Mouse (Mus musculus) limb, embryonic 14.5 days (tissue): ENCODE measurements around the gene Wwc1. TPM values are rescaled to one million over a fixed set of nuclear protein-coding genes. Genes with fewer than 3 reads are reported as not detected.
"Not testable (repeated sequence)": the region's sequence is repeated elsewhere in the genome, so short reads cannot be mapped to it uniquely, and the experiment has no call there.

ENCODE experiments used
- ATAC-seq: fragments of 200-750 bp; cut with Nextera tagmentation; 2 replicates; pipeline ENCODE4 v1.8.0; 2017; ENCODE audit warnings: low read depth, moderate number of reproducible peaks, moderate TSS enrichment; ENCODE audit not compliant: low FRiP score
- DNase-seq: peaks from one replicate; pipeline ENCODE4 v3.0.0-alpha.2; 2015; ENCODE audit warnings: low spot score
- H3K27ac ChIP-seq: fragments of 300-500 bp; sonication (generic); replicated peaks from 2 replicates; pipeline ENCODE4 v1.5.1; 2014; ENCODE audit warnings: low read depth, mild to moderate bottlenecking, low read length, moderate library complexity, mixed read lengths
- H3K27me3 ChIP-seq: fragments of 300-500 bp; sonication (generic); 2 replicates; pipeline ENCODE4 v1.6.1; 2014; ENCODE audit warnings: low read length, mixed read lengths; ENCODE audit not compliant: control insufficient read depth, insufficient read depth
- H3K36me3 ChIP-seq: fragments of 300-500 bp; sonication (generic); 2 replicates; pipeline ENCODE4 v1.6.1; 2014; ENCODE audit warnings: mild to moderate bottlenecking, low read length, moderate library complexity, mixed read lengths; ENCODE audit not compliant: control insufficient read depth, insufficient read depth
- H3K4me1 ChIP-seq: fragments of 300-500 bp; sonication (generic); 2 replicates; pipeline ENCODE4 v1.6.1; 2014; ENCODE audit warnings: antibody characterized with exemption, low read length, mixed read lengths; ENCODE audit not compliant: control insufficient read depth, insufficient read depth
- H3K4me2 ChIP-seq: fragments of 300-500 bp; sonication (generic); replicated peaks from 2 replicates; pipeline ENCODE4 v1.6.1; 2014; ENCODE audit warnings: low read depth, mild to moderate bottlenecking, low read length, moderate library complexity; ENCODE audit not compliant: severe bottlenecking
- H3K4me3 ChIP-seq: fragments of 300-500 bp; sonication (generic); replicated peaks from 2 replicates; pipeline ENCODE4 v1.5.1; 2014; ENCODE audit warnings: low read length
- H3K9ac ChIP-seq: fragments of 300-500 bp; sonication (generic); 2 replicates; pipeline ENCODE4 v1.6.1; 2014; ENCODE audit warnings: mild to moderate bottlenecking, low read depth, low read length, moderate library complexity; ENCODE audit not compliant: severe bottlenecking
- H3K9me3 ChIP-seq: fragments of 300-500 bp; sonication (generic); 2 replicates; pipeline ENCODE4 v1.6.1; 2016; ENCODE audit warnings: low read length; ENCODE audit not compliant: control insufficient read depth
- POLR2A ChIP-seq: fragments of 200-500 bp; IDR thresholded peaks from 2 replicates; pipeline ENCODE4 v1.8.0; 2012; ENCODE audit warnings: inconsistent platforms, mild to moderate bottlenecking, moderate library complexity, borderline replicate concordance; ENCODE audit not compliant: insufficient read depth, insufficient read length; ENCODE audit errors: extremely low read depth
- WGBS: fragments of 180-500 bp; shearing (Covaris S2); extraction: QIAGEN DNeasy Blood & Tissue Kit; methylation state at CpG from one replicate; pipeline ENCODE4 v1.1.7; 2014; 5-methylcytosine and 5-hydroxymethylcytosine counted together
- polyA plus RNA-seq, 2 experiments: library from polyadenylated mRNA; depleted of rRNA in 1 of 2; stranded (reverse) in 1 of 2; unstranded in 1 of 2; fragments of >200 nt; fragmentation: Nextera tagmentation in 1 of 2; extraction: Ambion mirVana in 1 of 2; gene quantifications; 2 replicates each; pipeline versions ENCODE4 v1.2.1 to v1.2.3; 2012 to 2014

Wwc1 gene
- polyA plus RNA-seq, 2 experiments: 5.8 to 13.9 TPM

DNA sequence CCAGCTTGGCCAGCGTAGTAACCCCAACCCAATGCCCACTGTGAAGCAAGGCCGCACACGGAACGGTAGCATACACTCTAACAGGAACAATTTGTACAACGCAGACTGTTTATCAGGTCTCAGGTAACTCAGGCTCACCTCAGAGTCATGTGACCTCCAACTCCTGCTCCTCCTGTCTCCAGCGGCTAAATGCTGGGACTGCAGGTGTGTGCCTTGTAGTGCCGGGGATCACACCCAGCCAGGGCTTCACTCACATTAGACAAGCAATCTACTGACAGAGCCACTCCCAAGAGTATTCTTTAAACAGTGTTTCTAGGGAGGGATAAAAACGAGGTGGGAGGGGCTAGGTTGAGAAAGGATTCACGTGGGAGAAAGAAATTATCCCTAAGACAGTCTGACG lies 168.9 kb downstream of the Wwc1 start:
- Histone ChIP-seq H3K36me3 (peaks cover 97% of the 10 kb centered on the region), H3K9ac (no peak overlapping the region), H3K4me2 (no peak overlapping the region), H3K9me3 (no peaks in the 10 kb centered on the region), H3K27ac (no peak overlapping the region), H3K4me3 (no peak overlapping the region), H3K4me1 (no peaks in the 10 kb centered on the region), H3K27me3 (no peaks in the 10 kb centered on the region)
- ATAC-seq (no peak), DNase-seq (no peak)
- no peak for TF ChIP-seq POLR2A
- WGBS: 87% methylated on average over 10 of the region's 10 CpGs

DNA sequence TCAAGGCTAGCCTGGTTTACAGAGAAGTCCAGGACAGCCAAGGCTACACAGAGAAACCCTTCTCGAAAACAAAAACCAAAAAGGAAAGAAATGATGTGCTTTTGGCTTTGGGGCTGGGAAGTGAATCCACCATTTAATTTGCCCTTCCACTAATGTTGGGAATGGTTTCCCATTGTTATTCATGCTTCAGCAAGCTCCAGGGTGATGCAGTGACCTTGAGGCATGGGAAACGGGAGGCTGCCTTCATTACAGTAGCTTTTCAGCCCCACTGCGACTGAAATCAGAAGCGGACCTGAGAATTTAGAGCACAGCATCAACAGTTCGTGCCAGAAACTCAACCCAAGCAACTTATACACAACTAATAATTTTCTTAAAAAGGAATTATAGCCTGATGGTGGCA lies 179.0 kb downstream of the Wwc1 start:
- no peak overlapping the region for H3K4me3 ChIP-seq

DNA sequence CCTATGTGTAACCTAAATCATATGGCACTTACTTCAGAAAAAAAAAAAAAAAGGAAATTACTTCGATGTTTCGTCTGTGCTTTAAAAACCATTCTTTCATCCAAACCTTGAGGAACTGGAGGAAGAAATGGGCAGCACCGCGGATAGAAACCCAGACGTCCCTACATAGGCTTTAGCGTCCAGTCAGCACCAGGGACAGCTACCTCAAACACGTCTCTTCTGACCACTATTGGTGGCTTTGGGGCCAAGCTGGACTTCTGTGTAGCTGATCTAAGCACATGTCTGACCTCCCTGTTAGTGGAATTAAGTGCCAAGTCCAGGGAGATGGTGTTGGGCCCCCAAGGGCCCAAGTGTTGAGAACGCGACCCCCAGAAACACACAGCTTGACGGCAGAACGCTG lies 181.5 kb downstream of the Wwc1 start, which contains the start of gene Fbll1:
Gene Fbll1 (minus strand): TSS at position 11 of the 400 bp plus-strand sequence.
- H3K36me3 ChIP-seq: no peaks in the 10 kb centered on the region
- no peaks in the 10 kb centered on the region for H3K9me3 ChIP-seq
- H3K4me1 ChIP-seq: 0 out of 2 replicates have a peak, but pooled peaks cover 2% of the 10 kb centered on the region
- no peak within 1 kb of the TSS for H3K27ac ChIP-seq
- DNase-seq (peak; percentile 75), ATAC-seq (no peak)
- H3K4me3 ChIP-seq: peak within 1 kb of the TSS; percentile 36
- TF ChIP-seq POLR2A: no peak
- peaks cover 48% of the 10 kb centered on the region for H3K27me3 ChIP-seq
- WGBS: 15% methylated on average over 11 of the region's 11 CpGs
- peak within 1 kb of the TSS; percentile 51 for H3K4me2 ChIP-seq
- no peak within 1 kb of the TSS for H3K9ac ChIP-seq

More for the DNA sequence above, 179.0 kb downstream of the Wwc1 start:
- peaks cover 32% of the 10 kb centered on the region for H3K27me3 ChIP-seq
- H3K4me1 ChIP-seq: 0 out of 2 replicates have a peak, but pooled peaks cover 2% of the 10 kb centered on the region
- H3K4me2 ChIP-seq: no peak overlapping the region
- WGBS: 79% methylated on average over 5 of the region's 5 CpGs
- no peak for TF ChIP-seq POLR2A
- DNase-seq: no peak
- no peaks in the 10 kb centered on the region for H3K9me3 ChIP-seq
- no peak overlapping the region for H3K9ac ChIP-seq
- no peak overlapping the region for H3K27ac ChIP-seq
- no peaks in the 10 kb centered on the region for H3K36me3 ChIP-seq
- ATAC-seq: no peak

DNA sequence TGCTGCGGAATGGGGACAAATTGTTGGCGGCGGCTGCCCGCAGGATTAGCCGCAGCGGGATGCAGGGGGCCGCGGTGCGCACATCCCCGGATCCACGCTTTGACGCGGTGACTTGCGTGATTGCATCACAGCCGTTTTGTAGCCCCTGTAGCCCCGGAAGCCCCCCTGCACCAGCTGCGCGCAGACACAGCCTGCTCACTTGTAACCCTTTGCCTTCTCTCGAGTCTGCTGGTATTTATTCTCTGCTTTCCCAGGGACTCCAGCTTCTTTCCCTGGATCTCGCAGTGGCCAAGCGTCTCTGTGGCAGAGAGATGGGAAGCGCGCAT lies 181.9 kb downstream of the Wwc1 start:
- Histone ChIP-seq H3K4me2 (peak overlapping the region; percentile 51), H3K27ac (no peak overlapping the region), H3K36me3 (no peaks in the 10 kb centered on the region), H3K4me1 (0 out of 2 replicates have a peak, but pooled peaks cover 2% of the 10 kb centered on the region), H3K4me3 (peak overlapping the region; percentile 36), H3K9ac (no peak overlapping the region), H3K9me3 (no peaks in the 10 kb centered on the region), H3K27me3 (peaks cover 48% of the 10 kb centered on the region)
- TF ChIP-seq POLR2A: no peak
- 5% methylated on average over 10 of the region's 23 CpGs for WGBS
- DNase-seq (no peak), ATAC-seq (no peak)

GRCm38 (mm10) chr11:35797751-35798494 lies 182.4 kb downstream of the Wwc1 start:
- H3K4me2 ChIP-seq: peak overlapping the region; percentile 51
- no peak overlapping the region for H3K27ac ChIP-seq
- peak overlapping the region; percentile 36 for H3K4me3 ChIP-seq
- 9% methylated on average over 49 of the region's 86 CpGs for WGBS
- no peaks in the 10 kb centered on the region for H3K9me3 ChIP-seq
- H3K9ac ChIP-seq: no peak overlapping the region
- peaks cover 48% of the 10 kb centered on the region for H3K27me3 ChIP-seq
- ATAC-seq (no peak), DNase-seq (no peak)
- H3K4me1 ChIP-seq: 0 out of 2 replicates have a peak, but pooled peaks cover 2% of the 10 kb centered on the region
- TF ChIP-seq POLR2A: no peak
- no peaks in the 10 kb centered on the region for H3K36me3 ChIP-seq

GRCm38 (mm10) chr11:35792800-35793199 lies 187.5 kb downstream of the Wwc1 start:
- WGBS: 83% methylated on average over 5 of the region's 5 CpGs
- not testable (repeated sequence) for H3K9me3 ChIP-seq, H3K4me3 ChIP-seq, DNase-seq, H3K4me2 ChIP-seq, ATAC-seq, H3K27ac ChIP-seq, H3K4me1 ChIP-seq, H3K9ac ChIP-seq
- peaks cover 20% of the 10 kb centered on the region for H3K36me3 ChIP-seq
- H3K27me3 ChIP-seq: peaks cover 31% of the 10 kb centered on the region
